Comparison of ENCODE assay signal across 8 mouse cellular contexts in genomic region chr7:30728214-30728613, GRCm38 (mm10). TPM values are rescaled to one million over a fixed set of nuclear protein-coding genes. Genes with fewer than 3 reads are reported as not detected.
A peak's percentile ranks its signal among the peaks of the same experiment; 100 is the strongest.
DNase-seq lines count a peak whose midpoint lies in the region; ATAC-seq and TF ChIP-seq lines count a peak whose summit lies in the region.

No protein-coding gene starts in this region.

- TF ChIP-seq CTCF in ES-Bruce4 (IDR thresholded peaks at IDR 0.05; ENCODE audit: low read depth, low read length), result no peak
- no peak for TF ChIP-seq CTCF in liver, postnatal 0 days (IDR thresholded peaks at IDR 0.05; ENCODE audit: low read depth)

- 0 out of 2 replicates have a peak overlapping the region, but pooled peaks have one; percentile 71 for H3K9ac ChIP-seq in ES-Bruce4 (ENCODE audit: low read depth, poor library complexity, severe bottlenecking)
- peak overlapping the region; percentile 92 for H3K9ac ChIP-seq in heart, embryonic 16.5 days (ENCODE audit: low read length)
- H3K9ac ChIP-seq in liver, postnatal 0 days (replicated peaks), result peak overlapping the region; percentile 75

- DNase-seq in heart, embryonic 10.5 days (ENCODE audit: low spot score), result no peak
- no peak for DNase-seq in heart, postnatal 4 days
- no peak for DNase-seq in liver, postnatal 0 days
- DNase-seq in yolk sac, embryonic 10.5 days (ENCODE audit: low spot score), result no peak
- no peak for DNase-seq in layer of hippocampus, postnatal 14 days (ENCODE audit: low spot score in 2 of 2)
- DNase-seq in embryo, embryonic 9.5 days (ENCODE audit: extremely low spot score), result no peak

- no peaks in the 10 kb centered on the region for H3K9me3 ChIP-seq in heart, embryonic 10.5 days
- H3K9me3 ChIP-seq in ES-Bruce4 (replicated peaks; ENCODE audit: control insufficient read depth, insufficient read depth, low read length, poor library complexity, severe bottlenecking), result no peaks in the 10 kb centered on the region
- H3K9me3 ChIP-seq in heart, embryonic 16.5 days (replicated peaks; ENCODE audit: control insufficient read depth, low read length), result no peaks in the 10 kb centered on the region
- no peaks in the 10 kb centered on the region for H3K9me3 ChIP-seq in liver, postnatal 0 days (ENCODE audit: low read length)

- peaks cover 33% of the 10 kb centered on the region for H3K36me3 ChIP-seq in heart, embryonic 10.5 days
- H3K36me3 ChIP-seq in ES-Bruce4 (ENCODE audit: control insufficient read depth, insufficient read depth, low read length, poor library complexity, severe bottlenecking), result no peaks in the 10 kb centered on the region
- H3K36me3 ChIP-seq in heart, embryonic 16.5 days (ENCODE audit: control insufficient read depth, insufficient read depth), result peaks cover 9% of the 10 kb centered on the region
- H3K36me3 ChIP-seq in liver, postnatal 0 days (replicated peaks; ENCODE audit: insufficient read depth, low read length), result peaks cover 17% of the 10 kb centered on the region

- peak overlapping the region; percentile 92; the same call in 1 of the 2 replicates for H3K27ac ChIP-seq in heart, embryonic 10.5 days
- H3K27ac ChIP-seq in ES-Bruce4 (ENCODE audit: insufficient read depth, low read length), result no peak overlapping the region
- no peak overlapping the region for H3K27ac ChIP-seq in heart, embryonic 16.5 days (ENCODE audit: low read length)
- H3K27ac ChIP-seq in liver, postnatal 0 days (ENCODE audit: low read depth), result peak overlapping the region; percentile 85; the same call in 1 of the 2 replicates

- no peak for TF ChIP-seq EP300 in ES-Bruce4 (IDR thresholded peaks at IDR 0.05; ENCODE audit: insufficient read depth, low read depth, low read length)
- TF ChIP-seq EP300 in liver, postnatal 0 days (IDR thresholded peaks at IDR 0.05; ENCODE audit: low read depth), result no peak

- H3K4me3 ChIP-seq in heart, embryonic 10.5 days, result peak overlapping the region; percentile 85
- no peak overlapping the region for H3K4me3 ChIP-seq in ES-Bruce4 (ENCODE audit: low read depth, low read length)
- H3K4me3 ChIP-seq in heart, embryonic 16.5 days (ENCODE audit: low read length), result peak overlapping the region; percentile 80
- peak overlapping the region; percentile 71 for H3K4me3 ChIP-seq in liver, postnatal 0 days (ENCODE audit: low read depth, low read length)

- no peak for TF ChIP-seq POLR2A in ES-Bruce4 (IDR thresholded peaks at IDR 0.05; ENCODE audit: insufficient read depth, low read length)

- peaks cover 17% of the 10 kb centered on the region for H3K4me1 ChIP-seq in heart, embryonic 10.5 days
- no peaks in the 10 kb centered on the region for H3K4me1 ChIP-seq in ES-Bruce4 (ENCODE audit: control insufficient read depth, insufficient read depth, low read length)
- peaks cover 14% of the 10 kb centered on the region for H3K4me1 ChIP-seq in heart, embryonic 16.5 days (ENCODE audit: control insufficient read depth, insufficient read depth, low read length)
- peaks cover 30% of the 10 kb centered on the region for H3K4me1 ChIP-seq in liver, postnatal 0 days (ENCODE audit: insufficient read depth)

- H3K27me3 ChIP-seq in heart, embryonic 10.5 days (ENCODE audit: insufficient read depth, poor library complexity, severe bottlenecking), result 0 out of 2 replicates have a peak, but pooled peaks cover 5% of the 10 kb centered on the region
- H3K27me3 ChIP-seq in ES-Bruce4 (ENCODE audit: control insufficient read depth, insufficient read depth, low read length, poor library complexity, severe bottlenecking), result no peaks in the 10 kb centered on the region
- H3K27me3 ChIP-seq in heart, embryonic 16.5 days (ENCODE audit: control insufficient read depth, insufficient read depth, low read length), result no peaks in the 10 kb centered on the region
- no peaks in the 10 kb centered on the region for H3K27me3 ChIP-seq in liver, postnatal 0 days (ENCODE audit: insufficient read depth, low read length)

- no peak for ATAC-seq in heart, embryonic 16.5 days (replicated peaks; ENCODE audit: extremely low read depth, insufficient read depth, low FRiP score)
- ATAC-seq in liver, postnatal 0 days, result no peak

- peak overlapping the region; percentile 73 for H3K4me2 ChIP-seq in heart, embryonic 16.5 days (ENCODE audit: low read depth, low read length)
- peak overlapping the region; percentile 85 for H3K4me2 ChIP-seq in liver, postnatal 0 days (ENCODE audit: low read depth, low read length)

- 80% methylated on average over 6 of the region's 6 CpGs for WGBS in heart, embryonic 10.5 days
- WGBS in heart, embryonic 16.5 days, result 79% methylated on average over 6 of the region's 6 CpGs
- WGBS in liver, postnatal 0 days (ENCODE audit: insufficient replicate concordance), result 70% methylated on average over 6 of the region's 6 CpGs

RNA-seq across cellular contexts. Expression of gene Tmem147, which starts 1.1 kb away (rescaled TPM):
- polyA plus RNA-seq in heart, embryonic 10.5 days (2016; fragmentation: Nextera tagmentation; extraction: Ambion mirVana), result 183 and 189 TPM in 2 replicates
- total RNA-seq in heart, postnatal 4 days (2021), result 100 to 1,000 TPM; 208 to 221 TPM
- polyA plus RNA-seq in ES-Bruce4 (2011; ENCODE audit: insufficient read depth, insufficient read length, low read depth, missing spikeins), result 66.7 and 75.8 TPM in 2 replicates
- 197 and 203 TPM in 2 replicates for polyA plus RNA-seq in heart, embryonic 16.5 days (2015; fragmentation: Nextera tagmentation; extraction: Ambion mirVana)
- 153 and 158 TPM in 2 replicates for polyA plus RNA-seq in liver, postnatal 0 days (2015; fragmentation: Nextera tagmentation; extraction: Ambion mirVana)
- 100 to 1,000 TPM; 127 to 143 TPM for total RNA-seq in layer of hippocampus, postnatal 14 days (2021)

RNA-seq across cellular contexts. Expression of gene Gapdhs, which starts 15.3 kb away (rescaled TPM):
- 0.23 and 0.48 TPM in 2 replicates for polyA plus RNA-seq in heart, embryonic 10.5 days (2016; fragmentation: Nextera tagmentation; extraction: Ambion mirVana)
- total RNA-seq in heart, postnatal 4 days (2021), result not detected
- not detected in 2 replicates for polyA plus RNA-seq in ES-Bruce4 (2011; ENCODE audit: insufficient read depth, insufficient read length, low read depth, missing spikeins)
- 0.21 and 0.47 TPM in 2 replicates for polyA plus RNA-seq in heart, embryonic 16.5 days (2015; fragmentation: Nextera tagmentation; extraction: Ambion mirVana)
- polyA plus RNA-seq in liver, postnatal 0 days (2015; fragmentation: Nextera tagmentation; extraction: Ambion mirVana), result 0.12 TPM in 1 of 2 replicates, not detected in the other
- not detected for total RNA-seq in layer of hippocampus, postnatal 14 days (2021)

RNA-seq across cellular contexts. Expression of gene Atp4a, which starts 16.2 kb away (rescaled TPM):
- polyA plus RNA-seq in heart, embryonic 10.5 days (2016; fragmentation: Nextera tagmentation; extraction: Ambion mirVana), result 1.1 and 1.5 TPM in 2 replicates
- total RNA-seq in heart, postnatal 4 days (2021), result under 1 TPM; 0.14 to 0.74 TPM
- polyA plus RNA-seq in ES-Bruce4 (2011; ENCODE audit: insufficient read depth, insufficient read length, low read depth, missing spikeins), result 1.4 and 1.6 TPM in 2 replicates
- polyA plus RNA-seq in heart, embryonic 16.5 days (2015; fragmentation: Nextera tagmentation; extraction: Ambion mirVana), result 0.37 and 0.39 TPM in 2 replicates
- polyA plus RNA-seq in liver, postnatal 0 days (2015; fragmentation: Nextera tagmentation; extraction: Ambion mirVana), result 1.1 and 1.6 TPM in 2 replicates
- 1 to 10 TPM in 1 of 2 experiments, under 1 TPM in 1; 0.79 to 1.4 TPM for total RNA-seq in layer of hippocampus, postnatal 14 days (2021)

RNA-seq across cellular contexts. Expression of gene Sbsn, which starts 23.1 kb away (rescaled TPM):
- 0.84 and 1.1 TPM in 2 replicates for polyA plus RNA-seq in heart, embryonic 10.5 days (2016; fragmentation: Nextera tagmentation; extraction: Ambion mirVana)
- 1 to 10 TPM; 4.8 to 5.1 TPM for total RNA-seq in heart, postnatal 4 days (2021)
- polyA plus RNA-seq in ES-Bruce4 (2011; ENCODE audit: insufficient read depth, insufficient read length, low read depth, missing spikeins), result 12.4 and 14.6 TPM in 2 replicates
- 1.6 and 1.8 TPM in 2 replicates for polyA plus RNA-seq in heart, embryonic 16.5 days (2015; fragmentation: Nextera tagmentation; extraction: Ambion mirVana)
- polyA plus RNA-seq in liver, postnatal 0 days (2015; fragmentation: Nextera tagmentation; extraction: Ambion mirVana), result 0.69 and 0.77 TPM in 2 replicates
- 10 to 100 TPM in 1 of 2 experiments, 1 to 10 TPM in 1; 6.8 to 10.7 TPM for total RNA-seq in layer of hippocampus, postnatal 14 days (2021)

RNA-seq across cellular contexts. Expression of gene 2200002J24Rik, which starts 29.5 kb away (rescaled TPM):
- 0.48 and 1.1 TPM in 2 replicates for polyA plus RNA-seq in heart, embryonic 10.5 days (2016; fragmentation: Nextera tagmentation; extraction: Ambion mirVana)
- total RNA-seq in heart, postnatal 4 days (2021), result not detected
- not detected in 2 replicates for polyA plus RNA-seq in ES-Bruce4 (2011; ENCODE audit: insufficient read depth, insufficient read length, low read depth, missing spikeins)
- polyA plus RNA-seq in heart, embryonic 16.5 days (2015; fragmentation: Nextera tagmentation; extraction: Ambion mirVana), result 1.0 and 1.8 TPM in 2 replicates
- polyA plus RNA-seq in liver, postnatal 0 days (2015; fragmentation: Nextera tagmentation; extraction: Ambion mirVana), result 0.53 and 1.4 TPM in 2 replicates
- total RNA-seq in layer of hippocampus, postnatal 14 days (2021), result not detected

Comparison
In these comparisons a context has a peak if more than half of its experiments do, and no peak if none do; other contexts are left out.
1. H3K27ac ChIP-seq: peak in heart, embryonic 10.5 days (single experiment) and liver, postnatal 0 days (single experiment); none in ES-Bruce4 (single experiment) and heart, embryonic 16.5 days (single experiment).
2. Peak in every context shown above with its lines, with median percentiles within 50 percentile points of each other: H3K9ac ChIP-seq.